Mouse (Mus musculus) left cerebral cortex, adult 9 months (tissue): Measurements from ENCODE around the gene Synpo2.
"Not testable (repeated sequence)": the region's sequence is repeated elsewhere in the genome, so short reads cannot be mapped to it uniquely, and the experiment has no call there.

ENCODE experiments used
- DNase-seq, 2 experiments: peaks; one replicate each; pipeline ENCODE4 v3.0.0; 2022; ENCODE audit warnings: low spot score in 2 of 2

The Synpo2 gene

GRCm38 (mm10) chr3:123131151-123131756, 104.7 kb downstream of the Synpo2 start:
- DNase-seq: no peak

GRCm38 (mm10) chr3:123130314-123131150, 105.4 kb downstream of the Synpo2 start:
- no peak for DNase-seq

- no peak for DNase-seq
Measured at GRCm38 (mm10) chr3:123128781-123129180, 107.2 kb downstream of the Synpo2 start.

GRCm38 (mm10) chr3:123128091-123128490, 107.9 kb downstream of the Synpo2 start:
- no peak for DNase-seq

- not testable (repeated sequence) for DNase-seq
Measured at GRCm38 (mm10) chr3:123126741-123127140, 109.2 kb downstream of the Synpo2 start.

- no peak for DNase-seq
Measured at GRCm38 (mm10) chr3:123123817-123124216, 112.1 kb downstream of the Synpo2 start.

- no peak for DNase-seq
Measured at GRCm38 (mm10) chr3:123122151-123123030, 113.6 kb downstream of the Synpo2 start.

GRCm38 (mm10) chr3:123116903-123117302, 119.0 kb downstream of the Synpo2 start:
- DNase-seq: no peak

GRCm38 (mm10) chr3:123115770-123116527, 120.0 kb downstream of the Synpo2 start:
- peak in 1 of 2 experiments; percentile 12 for DNase-seq

GRCm38 (mm10) chr3:123114001-123114635, 121.8 kb downstream of the Synpo2 start:
- no peak for DNase-seq

GRCm38 (mm10) chr3:123112781-123113180, 123.2 kb downstream of the Synpo2 start:
- no peak for DNase-seq

GRCm38 (mm10) chr3:123111071-123111711, 124.8 kb downstream of the Synpo2 start:
- DNase-seq: no peak

- DNase-seq: no peak
Measured at GRCm38 (mm10) chr3:123107830-123108549, 128.0 kb downstream of the Synpo2 start.

- DNase-seq: no peak
Measured at GRCm38 (mm10) chr3:123104325-123104724, 131.6 kb downstream of the Synpo2 start.

- DNase-seq: peak; percentile 16 to 70
Measured at GRCm38 (mm10) chr3:123103151-123103860, 132.6 kb downstream of the Synpo2 start.

- DNase-seq: no peak
Measured at GRCm38 (mm10) chr3:123101761-123102160, 134.2 kb downstream of the Synpo2 start.

- DNase-seq: no peak
Measured at GRCm38 (mm10) chr3:123095111-123095510, 140.8 kb downstream of the Synpo2 start.

- DNase-seq: no peak
Measured at GRCm38 (mm10) chr3:123093640-123094361, 142.1 kb downstream of the Synpo2 start.
